Mouse (Mus musculus) stomach, embryonic 14.5 days (tissue): ENCODE measurements around the gene Ube2a. TPM values are rescaled to one million over a fixed set of nuclear protein-coding genes. Genes with fewer than 3 reads are reported as not detected.

Experiments
- ATAC-seq: fragments of 200-750 bp; cut with Nextera tagmentation; 2 replicates; pipeline ENCODE4 v1.8.0; 2017; ENCODE audit warnings: low read depth, moderate TSS enrichment; ENCODE audit not compliant: insufficient number of reproducible peaks, insufficient read depth, low FRiP score
- H3K27ac ChIP-seq: fragments of 300-500 bp; sonication (generic); 2 replicates; pipeline ENCODE4 v1.5.1; 2014; ENCODE audit warnings: mild to moderate bottlenecking, low read length, moderate library complexity, mixed read lengths
- H3K27me3 ChIP-seq: fragments of 300-500 bp; sonication (generic); 2 replicates; pipeline ENCODE4 v1.6.1; 2014; ENCODE audit warnings: low read length, control low read depth, mixed read lengths; ENCODE audit not compliant: control insufficient read depth, insufficient read depth
- H3K36me3 ChIP-seq: fragments of 300-500 bp; sonication (generic); 2 replicates; pipeline ENCODE4 v1.6.1; 2014; ENCODE audit warnings: mild to moderate bottlenecking, control low read depth, low read length, moderate library complexity, mixed read lengths; ENCODE audit not compliant: control insufficient read depth, insufficient read depth
- H3K4me1 ChIP-seq: fragments of 300-500 bp; sonication (generic); 2 replicates; pipeline ENCODE4 v1.6.1; 2014; ENCODE audit warnings: low read length, control low read depth, mixed read lengths; ENCODE audit not compliant: control insufficient read depth, insufficient read depth
- H3K4me2 ChIP-seq: fragments of 300-500 bp; sonication (generic); replicated peaks from 2 replicates; pipeline ENCODE4 v1.6.1; 2014; ENCODE audit warnings: low read depth, low read length, control low read depth
- H3K4me3 ChIP-seq: fragments of 300-500 bp; sonication (generic); 2 replicates; pipeline ENCODE4 v1.5.1; 2014; ENCODE audit warnings: low read depth, low read length, control low read depth
- H3K9ac ChIP-seq: fragments of 300-500 bp; sonication (generic); replicated peaks from 2 replicates; pipeline ENCODE4 v1.6.1; 2014; ENCODE audit warnings: low read depth, mild to moderate bottlenecking, control low read depth, low read length, moderate library complexity, mixed read lengths
- H3K9me3 ChIP-seq: fragments of 300-500 bp; sonication (generic); 2 replicates; pipeline ENCODE4 v1.6.1; 2016; ENCODE audit warnings: low read depth, low read length, control low read depth; ENCODE audit not compliant: control insufficient read depth
- WGBS: fragments of 180-500 bp; shearing (Covaris S2); extraction: QIAGEN DNeasy Blood & Tissue Kit; methylation state at CpG from one replicate; pipeline ENCODE4 v1.1.7; 2014; 5-methylcytosine and 5-hydroxymethylcytosine counted together
- polyA plus RNA-seq: library from polyadenylated mRNA; unstranded; fragments of >200 nt; fragmentation: Nextera tagmentation; extraction: Ambion mirVana; gene quantifications from 2 replicates; pipeline ENCODE4 v1.2.1, GENCODE M21; 2014

Ube2a gene
- polyA plus RNA-seq, 1 experiment from 2014 or later, result 113 TPM

GRCm38 (mm10) chrX:36839391-36839790 lies 34.3 kb upstream of the Ube2a start:
- Histone ChIP-seq H3K9me3 (no peaks in the 10 kb centered on the region), H3K4me3 (no peak overlapping the region), H3K9ac (no peak overlapping the region), H3K4me1 (no peaks in the 10 kb centered on the region), H3K36me3 (no peaks in the 10 kb centered on the region), H3K27me3 (no peaks in the 10 kb centered on the region), H3K4me2 (no peak overlapping the region), H3K27ac (no peak overlapping the region)
- ATAC-seq, result no peak
- 78% methylated on average over 7 of the region's 7 CpGs for WGBS

GRCm38 (mm10) chrX:36841698-36842097 lies 32.0 kb upstream of the Ube2a start:
- WGBS, result 85% methylated on average over 6 of the region's 6 CpGs

GRCm38 (mm10) chrX:36843346-36843990 lies 30.2 kb upstream of the Ube2a start:
- Histone ChIP-seq H3K4me2 (no peak overlapping the region), H3K9ac (no peak overlapping the region), H3K36me3 (no peaks in the 10 kb centered on the region; the same call in 1 of the 2 replicates), H3K27ac (no peak overlapping the region), H3K9me3 (no peaks in the 10 kb centered on the region), H3K27me3 (no peaks in the 10 kb centered on the region), H3K4me1 (no peaks in the 10 kb centered on the region), H3K4me3 (no peak overlapping the region)
- 64% methylated on average over 4 of the region's 4 CpGs for WGBS
- ATAC-seq, result no peak

More at GRCm38 (mm10) chrX:36841698-36842097, 32.0 kb upstream of the Ube2a start:
- Histone ChIP-seq H3K4me1 (no peaks in the 10 kb centered on the region), H3K4me3 (no peak overlapping the region), H3K36me3 (no peaks in the 10 kb centered on the region), H3K27me3 (no peaks in the 10 kb centered on the region), H3K27ac (no peak overlapping the region), H3K4me2 (no peak overlapping the region), H3K9ac (no peak overlapping the region), H3K9me3 (no peaks in the 10 kb centered on the region)
- ATAC-seq, result no peak

GRCm38 (mm10) chrX:36847152-36847551 lies 26.5 kb upstream of the Ube2a start:
- Histone ChIP-seq H3K9ac (no peak overlapping the region), H3K27me3 (no peaks in the 10 kb centered on the region), H3K4me2 (no peak overlapping the region), H3K4me3 (no peak overlapping the region), H3K9me3 (no peaks in the 10 kb centered on the region), H3K4me1 (no peaks in the 10 kb centered on the region), H3K27ac (no peak overlapping the region), H3K36me3 (no peaks in the 10 kb centered on the region; the same call in 1 of the 2 replicates)
- WGBS, result 79% methylated on average over 1 of the region's 1 CpGs
- ATAC-seq, result no peak

GRCm38 (mm10) chrX:36852631-36853030 lies 21.1 kb upstream of the Ube2a start:
- H3K4me1 ChIP-seq, result no peaks in the 10 kb centered on the region
- no peaks in the 10 kb centered on the region for H3K27me3 ChIP-seq
- no peaks in the 10 kb centered on the region; the same call in 1 of the 2 replicates for H3K36me3 ChIP-seq
- H3K27ac ChIP-seq, result no peak overlapping the region
- no peak for ATAC-seq
- H3K9me3 ChIP-seq, result no peaks in the 10 kb centered on the region
- H3K9ac ChIP-seq, result no peak overlapping the region
- no peak overlapping the region for H3K4me2 ChIP-seq
- WGBS, result 84% methylated on average over 8 of the region's 8 CpGs
- H3K4me3 ChIP-seq, result no peak overlapping the region

- ATAC-seq, result peak; percentile 84; the same call in 1 of the 2 replicates
- Histone ChIP-seq H3K36me3 (no peaks in the 10 kb centered on the region), H3K9ac (peak overlapping the region; percentile 21; the same call in 1 of the 2 replicates), H3K27ac (no peak overlapping the region), H3K4me2 (peak overlapping the region; percentile 46), H3K27me3 (no peaks in the 10 kb centered on the region), H3K4me3 (peak overlapping the region; percentile 35), H3K4me1 (no peaks in the 10 kb centered on the region), H3K9me3 (no peaks in the 10 kb centered on the region)
- WGBS, result 18% methylated on average over 43 of the region's 44 CpGs
Observed at GRCm38 (mm10) chrX:36863766-36864608, 9.7 kb upstream of the Ube2a start.

GRCm38 (mm10) chrX:36864609-36865328 lies 8.9 kb upstream of the Ube2a start:
- no peak for ATAC-seq
- Histone ChIP-seq H3K9ac (no peak overlapping the region), H3K27ac (no peak overlapping the region), H3K9me3 (no peaks in the 10 kb centered on the region), H3K4me1 (no peaks in the 10 kb centered on the region), H3K4me3 (peak overlapping the region; percentile 35), H3K27me3 (no peaks in the 10 kb centered on the region), H3K36me3 (no peaks in the 10 kb centered on the region), H3K4me2 (peak overlapping the region; percentile 20; the same call in 1 of the 2 replicates)
- WGBS, result 56% methylated on average over 8 of the region's 8 CpGs

- Histone ChIP-seq H3K27me3 (no peaks in the 10 kb centered on the region), H3K27ac (no peak overlapping the region), H3K4me3 (no peak overlapping the region), H3K4me2 (no peak overlapping the region), H3K9me3 (no peaks in the 10 kb centered on the region), H3K36me3 (no peaks in the 10 kb centered on the region), H3K4me1 (no peaks in the 10 kb centered on the region), H3K9ac (no peak overlapping the region)
- 76% methylated on average over 3 of the region's 3 CpGs for WGBS
- ATAC-seq, result no peak
Observed at GRCm38 (mm10) chrX:36870372-36870771, 3.3 kb upstream of the Ube2a start.
